38 mouse cellular contexts compared by ENCODE assay signal in genomic region chr1:28780152-28780551, GRCm38 (mm10). TPM values are rescaled to one million over a fixed set of nuclear protein-coding genes. Genes with fewer than 3 reads are reported as not detected.
"Had no signal": no experiment of that assay in that cellular context is flagged by ENCODE, and none has a peak within 500 bp of the region (broad histone marks: within the 10 kb centered on the region; RNA-seq: fewer than 3 reads in every experiment).

Gene Gm597, minus strand, starts transcription at chr1:28780252.

- H3K4me1 ChIP-seq: limb, embryonic 10.5 days; limb, embryonic 12.5 days; limb, embryonic 13.5 days; limb, embryonic 15.5 days; liver, embryonic 12.5 days; liver, embryonic 13.5 days; liver, embryonic 15.5 days; lung, embryonic 15.5 days; megakaryocyte, embryonic 14.5 days; midbrain, embryonic 10.5 days; midbrain, embryonic 12.5 days; midbrain, embryonic 13.5 days; midbrain, embryonic 15.5 days had no signal

- H3K27me3 ChIP-seq: limb, embryonic 12.5 days; limb, embryonic 13.5 days; limb, embryonic 15.5 days; liver, embryonic 12.5 days; liver, embryonic 13.5 days; liver, embryonic 15.5 days; lung, embryonic 15.5 days; megakaryocyte, embryonic 14.5 days; midbrain, embryonic 12.5 days; midbrain, embryonic 13.5 days; midbrain, embryonic 15.5 days had no signal

- DNase-seq: left cerebral cortex, postnatal 4 days; liver; liver, embryonic 13.5 days; liver, postnatal 0 days; lung, adult 18-20 months; lung, adult 2 months; lung, embryonic 14.5 days; lung, postnatal 10 days; lung, postnatal 14 days; lung, postnatal 36 days; lung, postnatal 4 days; midbrain, embryonic 14.5 days had no signal

- H3K36me3 ChIP-seq: limb, embryonic 10.5 days; limb, embryonic 12.5 days; limb, embryonic 13.5 days; limb, embryonic 15.5 days; liver, embryonic 12.5 days; liver, embryonic 13.5 days; liver, embryonic 15.5 days; lung, embryonic 15.5 days; midbrain, embryonic 10.5 days; midbrain, embryonic 12.5 days; midbrain, embryonic 13.5 days; midbrain, embryonic 15.5 days had no signal

- H3K27ac ChIP-seq: left cerebral cortex, adult 2 months; limb, embryonic 10.5 days; limb, embryonic 12.5 days; limb, embryonic 13.5 days; limb, embryonic 15.5 days; liver, embryonic 12.5 days; liver, embryonic 13.5 days; liver, embryonic 14.5 days; liver, embryonic 15.5 days; lung, embryonic 15.5 days; macrophage; midbrain, embryonic 10.5 days; midbrain, embryonic 12.5 days; midbrain, embryonic 13.5 days; midbrain, embryonic 15.5 days had no signal

- H3K4me3 ChIP-seq: left cerebral cortex, adult 2 months; limb, embryonic 10.5 days; limb, embryonic 12.5 days; limb, embryonic 13.5 days; limb, embryonic 15.5 days; liver, embryonic 12.5 days; liver, embryonic 13.5 days; liver, embryonic 15.5 days; lung, embryonic 15.5 days; megakaryocyte, embryonic 14.5 days; midbrain, embryonic 10.5 days; midbrain, embryonic 12.5 days; midbrain, embryonic 13.5 days; midbrain, embryonic 15.5 days; myocyte had no signal

RNA-seq across cellular contexts. Expression of gene Gm597, which starts in this region (rescaled TPM):
- polyA plus RNA-seq: limb, embryonic 10.5 days; limb, embryonic 11.5 days; limb, embryonic 12.5 days; limb, embryonic 13.5 days; limb, embryonic 14.5 days; limb, embryonic 15.5 days; liver, adult 2 months; liver, embryonic 11.5 days; liver, embryonic 12.5 days; liver, embryonic 13.5 days; liver, embryonic 14.5 days; liver, embryonic 15.5 days; liver, embryonic 16.5 days; liver, postnatal 0 days; lung, adult 2 months; lung, embryonic 14.5 days; lung, embryonic 15.5 days; lung, embryonic 16.5 days; lung, postnatal 0 days; macrophage; midbrain, embryonic 10.5 days; midbrain, embryonic 11.5 days; midbrain, embryonic 12.5 days; midbrain, embryonic 13.5 days; midbrain, embryonic 14.5 days; midbrain, embryonic 15.5 days; midbrain, embryonic 16.5 days; midbrain, postnatal 0 days; myocyte had no signal
